26 mouse cellular contexts compared by ENCODE assay signal in genomic region chr19:42608082-42608481, GRCm38 (mm10). TPM values are rescaled to one million over a fixed set of nuclear protein-coding genes. Genes with fewer than 3 reads are reported as not detected.
A peak's percentile ranks its signal among the peaks of the same experiment; 100 is the strongest.
DNase-seq lines count a peak whose midpoint lies in the region; ATAC-seq lines count a peak whose summit lies in the region.
"Had no signal": no experiment of that assay in that cellular context is flagged by ENCODE, and none has a peak within 500 bp of the region (broad histone marks: within the 10 kb centered on the region; RNA-seq: fewer than 3 reads in every experiment).

No protein-coding gene starts in this region.

- peak; percentile 41 to 58 for DNase-seq in adrenal gland, adult (ENCODE audit: inconsistent age in 2 of 2, low spot score in 1 of 2)
- no peak for DNase-seq in adrenal gland, postnatal 10 days
- peak; percentile 28 for DNase-seq in adrenal gland, adult 8-10 months
- DNase-seq in adrenal gland, postnatal 14 days: no peak
- peak; percentile 68 for DNase-seq in midbrain, embryonic 11.5 days (ENCODE audit: low spot score, missing footprints)
- DNase-seq: B cell, adult 2 months; cerebellum, adult 11 months; cerebellum, adult 18-20 months; cerebellum, adult 8-10 months; cerebellum, adult 9-11 months; cerebellum, postnatal 14 days; cerebellum, postnatal 36 days; embryo, embryonic 11 days; forebrain, postnatal 0 days had no signal

- no peaks in the 10 kb centered on the region for H3K36me3 ChIP-seq in midbrain, embryonic 11.5 days (ENCODE audit: control insufficient read depth, insufficient read depth, low read length)
- H3K36me3 ChIP-seq in midbrain, embryonic 15.5 days (replicated peaks): no peaks in the 10 kb centered on the region
- H3K36me3 ChIP-seq: embryonic facial prominence, embryonic 13.5 days; embryonic facial prominence, embryonic 15.5 days; forebrain, embryonic 15.5 days; G1E had no signal

- peaks cover 11% of the 10 kb centered on the region; the same call in 1 of the 2 replicates for H3K27me3 ChIP-seq in midbrain, embryonic 11.5 days (ENCODE audit: control insufficient read depth, insufficient read depth, low read length)
- peaks cover 14% of the 10 kb centered on the region for H3K27me3 ChIP-seq in midbrain, embryonic 15.5 days (replicated peaks)
- H3K27me3 ChIP-seq: forebrain, embryonic 15.5 days; Patski had no signal

- 91% methylated on average over 5 of the region's 5 CpGs for WGBS in midbrain, embryonic 11.5 days
- WGBS in midbrain, embryonic 15.5 days: 92% methylated on average over 5 of the region's 5 CpGs

- no peak overlapping the region for H3K4me3 ChIP-seq in midbrain, embryonic 11.5 days (ENCODE audit: low read depth, low read length)
- no peak overlapping the region for H3K4me3 ChIP-seq in midbrain, embryonic 15.5 days
- H3K4me3 ChIP-seq: embryonic facial prominence, embryonic 13.5 days; embryonic facial prominence, embryonic 15.5 days; erythroblast, embryonic 14.5 days; forebrain, embryonic 13.5 days; forebrain, embryonic 15.5 days had no signal

- no peak overlapping the region for H3K27ac ChIP-seq in midbrain, embryonic 11.5 days (ENCODE audit: low read depth, low read length)
- no peak overlapping the region for H3K27ac ChIP-seq in midbrain, embryonic 15.5 days
- H3K27ac ChIP-seq: embryonic facial prominence, embryonic 13.5 days; embryonic facial prominence, embryonic 15.5 days; forebrain, embryonic 13.5 days; forebrain, embryonic 15.5 days had no signal

- no peak overlapping the region for H3K4me2 ChIP-seq in midbrain, embryonic 11.5 days
- no peak overlapping the region for H3K4me2 ChIP-seq in midbrain, embryonic 15.5 days
- H3K4me2 ChIP-seq: embryonic facial prominence, embryonic 13.5 days; embryonic facial prominence, embryonic 15.5 days; forebrain, embryonic 13.5 days; forebrain, embryonic 15.5 days had no signal

- no peak for ATAC-seq in midbrain, embryonic 11.5 days (ENCODE audit: low FRiP score)
- no peak for ATAC-seq in midbrain, embryonic 15.5 days (replicated peaks)
- ATAC-seq: activated CD4-positive, CD25-positive, alpha-beta regulatory T cell, adult 4 months; CD4-positive, CD25-positive, alpha-beta regulatory T cell, adult 4 months; forebrain, embryonic 13.5 days; forebrain, embryonic 15.5 days; forebrain, postnatal 0 days; Patski had no signal

- peaks cover 5% of the 10 kb centered on the region; the same call in 1 of the 2 replicates for H3K4me1 ChIP-seq in midbrain, embryonic 11.5 days (ENCODE audit: control insufficient read depth, insufficient read depth, low read length)
- H3K4me1 ChIP-seq in midbrain, embryonic 15.5 days: peaks cover 5% of the 10 kb centered on the region; the same call in 1 of the 2 replicates

- H3K9ac ChIP-seq in midbrain, embryonic 11.5 days (ENCODE audit: low read length): no peak overlapping the region
- H3K9ac ChIP-seq in midbrain, embryonic 15.5 days: no peak overlapping the region
- H3K9ac ChIP-seq: embryonic facial prominence, embryonic 13.5 days; embryonic facial prominence, embryonic 15.5 days; forebrain, embryonic 13.5 days; forebrain, embryonic 15.5 days; forebrain, postnatal 0 days had no signal

- H3K9me3 ChIP-seq in midbrain, embryonic 11.5 days (ENCODE audit: control insufficient read depth, low read length): no peaks in the 10 kb centered on the region
- no peaks in the 10 kb centered on the region for H3K9me3 ChIP-seq in midbrain, embryonic 15.5 days
- H3K9me3 ChIP-seq: embryonic facial prominence, embryonic 13.5 days; embryonic facial prominence, embryonic 15.5 days; forebrain, embryonic 13.5 days; forebrain, embryonic 15.5 days; G1E had no signal

RNA-seq across cellular contexts. Expression of gene Loxl4, which starts 4.5 kb away (rescaled TPM):
- total RNA-seq in adrenal gland, postnatal 10 days (2021): 1 to 10 TPM; 1.8 to 2.7 TPM
- total RNA-seq in adrenal gland, adult 8-10 months (2022): 1 to 10 TPM; 1.5 to 3.1 (median 2.0) TPM
- 1.8 and 1.9 TPM in 2 replicates for total RNA-seq in adrenal gland, postnatal 14 days (2021)
- polyA plus RNA-seq in midbrain, embryonic 11.5 days (2014; fragmentation: Nextera tagmentation; extraction: Ambion mirVana): 0.12 and 0.25 TPM in 2 replicates
- 0.14 TPM in 2 replicates for polyA plus RNA-seq in midbrain, embryonic 15.5 days (2015; fragmentation: Nextera tagmentation; extraction: Ambion mirVana)
- total RNA-seq: CH12.LX; common myeloid progenitor, adult 5-6 weeks; G1E had no signal
- polyA plus RNA-seq: erythroblast, embryonic 14.5 days; G1E had no signal

Comparison
In these comparisons a context has a peak if more than half of its experiments do, and no peak if none do; other contexts are left out.
1. DNase-seq: peak in adrenal gland, adult (2 of 2), adrenal gland, adult 8-10 months (single experiment) and midbrain, embryonic 11.5 days (single experiment); none in adrenal gland, postnatal 10 days (single experiment) and adrenal gland, postnatal 14 days (single experiment).